Mouse (Mus musculus) cerebellum, postnatal 36 days (tissue): Measurements from ENCODE around the gene Jup.
A peak's percentile ranks its signal among the peaks of the same experiment; 100 is the strongest.

Experiments used
- DNase-seq, 2 experiments: peaks; one replicate each; pipeline ENCODE4 v3.0.0; 2021 to 2022; ENCODE audit warnings: mixed read lengths in 2 of 2

Jup gene

GRCm38 (mm10) chr11:100397600-100398389 is at the start of gene Jup:
Jup (minus strand) TSS chr11:100397763.
- DNase-seq = peak; percentile 100

- DNase-seq = no peak
These were observed 45.1 kb upstream of the Jup start for GRCm38 (mm10) chr11:100442625-100443024.

GRCm38 (mm10) chr11:100441797-100442196 is 44.2 kb upstream of the Jup start, which contains the start of the genes Nt5c3b and Klhl10:
Nt5c3b (minus strand) TSS chr11:100441808.
Klhl10 (plus strand) TSS chr11:100441917.
- DNase-seq = no peak

GRCm38 (mm10) chr11:100440691-100441522 is 43.3 kb upstream of the Jup start:
- peak; percentile 83 to 87 for DNase-seq

GRCm38 (mm10) chr11:100437901-100438300 is 40.3 kb upstream of the Jup start:
- no peak for DNase-seq

- no peak for DNase-seq
These were observed 38.2 kb upstream of the Jup start for GRCm38 (mm10) chr11:100435678-100436246.

- DNase-seq = no peak
These were observed 34.4 kb upstream of the Jup start for GRCm38 (mm10) chr11:100432002-100432401.

GRCm38 (mm10) chr11:100430052-100430451 is 32.5 kb upstream of the Jup start:
- DNase-seq = peak in 1 of 2 experiments; percentile 34

GRCm38 (mm10) chr11:100428612-100429199 is 31.1 kb upstream of the Jup start:
- DNase-seq = peak in 1 of 2 experiments; percentile 23

GRCm38 (mm10) chr11:100426820-100427219 is 29.3 kb upstream of the Jup start:
- DNase-seq = no peak

GRCm38 (mm10) chr11:100425851-100426250 is 28.3 kb upstream of the Jup start:
- peak; percentile 76 to 81 for DNase-seq

GRCm38 (mm10) chr11:100423836-100424235 is 26.3 kb upstream of the Jup start:
- DNase-seq = no peak

GRCm38 (mm10) chr11:100421537-100421936 is 24.0 kb upstream of the Jup start:
- no peak for DNase-seq

- DNase-seq = peak in 1 of 2 experiments; percentile 19
These were observed 17.6 kb upstream of the Jup start, which contains the start of gene Fkbp10 for GRCm38 (mm10) chr11:100414914-100415822. Fkbp10 (plus strand) TSS chr11:100415697.

- DNase-seq = peak; percentile 83 to 90
These were observed 16.7 kb upstream of the Jup start, which contains the start of gene P3h4 for GRCm38 (mm10) chr11:100414021-100414913. P3h4 (minus strand) TSS chr11:100414836.

- DNase-seq = no peak
These were observed 16.0 kb upstream of the Jup start for GRCm38 (mm10) chr11:100413541-100413940.

- no peak for DNase-seq
These were observed 14.2 kb upstream of the Jup start for GRCm38 (mm10) chr11:100411736-100412135.

GRCm38 (mm10) chr11:100409686-100410085 is 12.1 kb upstream of the Jup start:
- DNase-seq = peak in 1 of 2 experiments; percentile 35

GRCm38 (mm10) chr11:100408835-100409462 is 11.4 kb upstream of the Jup start:
- DNase-seq = no peak
